Mouse (Mus musculus): ENCODE measurements at regions not wholly inside any gene's neighbourhood (a gene's known extent, or its start where the extent isn't known, plus 50 kb on each side); places are given as distances from the start of the nearest gene placed in this dataset.
"Not testable (repeated sequence)": the region's sequence is repeated elsewhere in the genome, so short reads cannot be mapped to it uniquely, and the experiment has no call there.

GRCm38 (mm10) chr12:69485652-69486651 lies 96.9 kb downstream of the Vcpkmt start:
- peak; percentile 56 for DNase-seq (ENCODE audit: extremely low spot score)

- DNase-seq (ENCODE audit: extremely low spot score), result no peak
Observed at GRCm38 (mm10) chr12:69481420-69481819, 101.4 kb downstream of the Vcpkmt start.

GRCm38 (mm10) chr12:69476631-69477091 lies 104.4 kb upstream of the Gm9887 start:
- DNase-seq (ENCODE audit: extremely low spot score), result peak; percentile 49

DNA sequence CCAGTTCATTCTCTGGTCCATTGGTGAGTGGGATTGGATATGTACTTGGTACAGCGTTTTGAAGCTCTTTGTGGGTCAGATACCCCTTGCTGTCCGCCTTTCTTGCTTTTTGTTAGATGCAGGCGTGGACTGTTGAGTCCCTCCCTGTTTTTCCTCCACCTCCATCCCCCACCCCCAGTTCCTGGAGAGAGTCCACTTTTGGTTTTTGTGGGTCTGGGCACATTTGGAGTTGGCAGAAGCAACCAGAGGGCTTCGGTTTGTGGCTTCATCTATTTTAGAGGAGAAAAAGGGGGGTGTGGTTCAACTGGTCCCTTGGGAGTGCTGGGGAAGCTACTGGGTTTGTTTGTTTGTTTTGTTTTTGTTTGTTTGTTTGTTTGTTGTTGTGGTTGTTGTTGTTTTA lies 103.9 kb upstream of the Gm9887 start:
- DNase-seq (ENCODE audit: extremely low spot score), result no peak

DNA sequence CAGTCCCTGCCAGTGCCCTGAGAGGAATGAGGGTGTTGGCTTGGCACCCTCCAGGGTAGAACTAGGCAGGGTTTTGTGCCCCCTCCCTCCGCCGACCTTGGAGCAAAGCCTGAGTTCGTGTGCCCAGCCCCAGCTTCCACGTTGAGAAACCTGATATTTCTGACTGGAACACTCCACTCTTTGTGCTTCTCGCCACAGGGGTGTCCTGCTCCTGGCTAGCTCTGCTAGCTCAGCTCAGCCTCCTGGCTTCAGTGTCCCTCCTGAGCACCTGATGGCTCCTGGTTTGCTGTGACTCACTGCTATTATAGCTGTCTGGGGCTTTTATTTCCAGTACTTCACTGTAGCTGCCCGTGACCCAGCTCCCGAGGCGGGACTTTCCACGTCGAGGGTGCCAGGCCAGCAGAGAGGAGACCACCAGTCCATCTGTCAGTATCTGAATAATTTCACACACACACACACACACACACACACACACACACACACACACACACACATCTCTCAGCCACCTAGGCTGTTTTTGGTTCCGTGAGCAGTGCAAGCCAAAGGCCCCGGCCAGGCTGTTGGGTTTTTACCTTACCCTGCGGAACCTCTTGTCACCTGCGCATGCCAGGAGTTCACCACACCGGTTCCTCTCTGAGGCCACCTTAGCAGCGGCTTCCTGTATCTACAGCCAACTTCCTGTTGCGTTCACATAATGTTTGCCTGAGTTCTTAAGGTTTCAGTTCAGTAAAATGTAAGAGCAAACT lies 102.8 kb upstream of the Gm9887 start:
- no peak for DNase-seq (ENCODE audit: extremely low spot score)

GRCm38 (mm10) chr12:69474141-69474915 lies 102.1 kb upstream of the Gm9887 start:
- no peak for DNase-seq (ENCODE audit: extremely low spot score)

DNA sequence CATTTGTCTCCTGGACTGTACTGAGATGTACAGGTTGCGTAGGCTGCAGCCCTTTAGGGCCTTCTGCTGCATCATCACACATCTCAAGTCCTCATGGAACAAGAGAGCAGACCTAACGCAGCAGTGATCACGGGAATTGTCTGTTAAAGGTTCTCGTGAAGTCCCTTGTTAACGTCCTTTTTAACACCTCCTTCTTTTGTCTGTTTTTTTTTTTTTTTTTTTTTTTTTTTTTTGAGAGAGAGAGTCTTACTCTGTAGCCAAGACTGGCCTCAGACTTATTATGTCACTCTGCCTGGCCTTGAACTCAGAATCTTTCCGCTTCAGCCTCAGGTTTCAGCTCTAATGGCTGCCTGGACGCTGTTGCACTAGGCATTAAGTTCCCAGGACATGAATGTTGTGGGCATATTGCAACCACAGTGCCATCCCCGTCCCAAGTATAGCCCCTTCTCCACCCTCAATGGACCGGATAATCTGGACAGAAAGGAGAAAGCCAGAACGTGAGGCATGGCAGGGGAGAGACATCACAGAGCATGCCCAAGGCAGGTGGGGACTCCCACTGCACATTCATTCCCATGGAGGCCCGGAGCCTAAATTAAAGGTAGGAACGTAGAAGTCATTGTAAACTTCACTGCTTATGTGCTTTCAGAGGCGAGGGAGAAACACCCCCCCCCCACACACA lies 101.3 kb upstream of the Gm9887 start:
- DNase-seq (ENCODE audit: extremely low spot score), result no peak

GRCm38 (mm10) chr12:69472912-69473311 lies 100.7 kb upstream of the Gm9887 start:
- no peak for DNase-seq (ENCODE audit: extremely low spot score)

- DNase-seq (ENCODE audit: extremely low spot score), result no peak
Observed at GRCm38 (mm10) chr12:69471876-69472275, 99.6 kb upstream of the Gm9887 start.

DNA sequence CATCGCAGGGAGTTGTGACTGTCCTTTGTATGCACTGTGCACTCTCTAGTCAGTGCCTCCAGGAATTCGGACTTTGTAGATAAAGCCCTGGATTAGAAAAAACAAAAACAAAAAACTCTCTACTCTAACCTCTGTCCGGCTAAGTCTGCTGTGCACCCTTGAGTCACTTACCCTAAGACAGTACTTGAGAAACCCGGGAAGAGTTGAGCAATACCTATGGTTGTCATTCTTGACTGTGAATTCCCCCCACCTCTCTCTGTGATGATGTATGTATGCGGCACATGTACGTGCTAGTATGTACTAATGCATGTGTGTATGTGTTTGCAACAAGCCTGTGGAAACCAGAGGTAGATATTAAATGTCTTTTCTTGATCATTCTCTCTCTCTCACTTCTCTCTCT lies 96.7 kb upstream of the Gm9887 start:
- DNase-seq (ENCODE audit: extremely low spot score), result no peak

GRCm38 (mm10) chr12:69467363-69467762 lies 95.1 kb upstream of the Gm9887 start:
- DNase-seq (ENCODE audit: extremely low spot score), result no peak

DNA sequence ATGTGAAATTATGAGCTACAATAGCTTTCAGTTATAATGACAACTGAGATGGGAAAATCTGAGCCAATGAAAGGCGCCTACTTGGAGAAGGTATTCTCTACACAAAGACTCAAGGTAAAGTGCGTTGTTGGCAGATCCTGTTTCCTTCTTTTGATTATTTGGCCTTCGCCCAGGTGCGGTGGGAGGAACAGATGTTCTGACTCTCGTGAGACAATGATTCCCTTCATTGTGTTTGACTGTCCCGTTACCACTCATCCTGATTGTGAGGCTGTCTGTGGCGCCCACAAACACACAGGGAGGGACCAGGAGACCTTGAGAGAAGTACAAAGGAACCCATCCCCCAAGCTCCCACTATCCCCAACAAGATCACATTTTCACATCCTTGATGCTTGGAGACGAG lies 92.6 kb upstream of the Gm9887 start:
- DNase-seq (ENCODE audit: extremely low spot score), result no peak

GRCm38 (mm10) chr12:69463327-69463726 lies 91.1 kb upstream of the Gm9887 start:
- not testable (repeated sequence) for DNase-seq (ENCODE audit: extremely low spot score)

GRCm38 (mm10) chr12:69461888-69462840 lies 89.9 kb upstream of the Gm9887 start:
- peak; percentile 71 for DNase-seq (ENCODE audit: extremely low spot score)

DNA sequence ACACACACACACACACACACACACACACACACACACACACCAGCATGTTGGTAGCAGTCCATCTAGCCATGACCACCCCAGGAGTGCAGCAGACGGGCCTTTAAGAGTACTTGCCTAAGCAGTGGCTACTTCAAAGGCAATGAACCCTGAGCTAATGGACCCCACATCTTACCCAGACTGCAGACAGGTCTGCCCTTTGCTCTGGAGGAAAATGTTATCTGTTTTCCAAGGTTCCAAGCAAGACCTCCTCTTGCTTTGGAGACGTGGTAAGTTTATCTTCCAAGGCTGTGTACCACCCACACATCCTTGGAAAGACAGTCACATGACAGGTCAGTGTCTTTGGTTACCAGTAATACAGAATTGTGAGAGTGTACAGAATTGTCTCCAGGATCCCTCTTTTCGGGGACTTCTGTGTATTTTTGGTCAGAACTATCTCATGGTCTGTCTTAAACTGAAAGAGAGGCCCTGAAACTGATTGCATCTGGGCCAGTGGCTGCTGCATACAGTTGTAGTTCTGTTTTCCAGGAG lies 88.4 kb upstream of the Gm9887 start:
- DNase-seq (ENCODE audit: extremely low spot score), result no peak

DNA sequence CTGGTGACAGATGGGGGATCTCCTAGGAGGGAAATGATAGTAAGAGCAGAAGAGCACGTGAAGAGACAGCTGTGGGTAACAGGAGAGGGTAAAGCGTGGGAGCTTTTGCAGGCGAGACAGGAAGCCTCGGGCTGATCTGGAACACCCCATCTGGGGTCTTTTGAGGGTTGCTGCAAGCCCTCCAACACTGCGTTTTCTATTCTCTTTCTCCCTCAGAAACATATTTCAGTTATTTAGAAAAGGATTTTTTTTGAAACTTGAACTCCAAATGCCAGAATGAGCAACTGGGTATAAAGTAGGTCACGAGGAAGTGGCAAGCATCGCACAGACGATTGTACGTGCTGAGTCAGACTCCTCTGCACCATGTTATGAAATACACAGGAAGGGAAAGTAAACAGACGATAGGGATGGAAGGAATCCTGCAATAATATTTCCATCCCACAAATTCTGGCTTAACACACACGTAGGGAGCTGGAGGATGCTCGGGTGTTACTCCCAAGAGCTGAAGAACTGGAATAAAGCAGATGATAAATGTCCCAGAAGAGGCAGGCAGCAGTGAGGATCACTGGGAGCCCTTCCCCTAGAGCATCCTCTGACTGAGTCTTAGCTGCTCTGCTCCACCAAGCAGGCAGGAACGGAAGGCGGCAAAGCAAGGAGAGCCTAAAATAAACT lies 86.0 kb upstream of the Gm9887 start:
- no peak for DNase-seq (ENCODE audit: extremely low spot score)

DNA sequence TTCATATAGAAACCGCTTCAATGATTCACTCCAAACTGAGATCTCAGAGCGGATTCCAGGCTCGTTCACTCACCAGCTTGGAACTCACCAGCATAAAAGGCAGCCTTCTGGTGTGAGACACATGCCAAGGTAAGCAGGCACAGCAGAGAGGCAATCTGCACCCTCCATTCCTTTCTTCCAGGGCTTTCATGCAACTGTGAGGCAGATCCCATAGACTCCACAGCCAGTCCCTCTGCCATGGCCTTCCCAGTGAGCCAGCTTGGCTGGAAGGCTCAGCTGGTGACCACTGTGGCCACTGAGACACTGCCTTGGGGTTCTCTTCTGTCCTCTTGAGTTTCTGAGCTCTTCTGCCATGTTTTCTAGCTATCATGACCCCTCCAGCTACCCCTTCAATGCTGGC lies 84.5 kb upstream of the Gm9887 start:
- no peak for DNase-seq (ENCODE audit: extremely low spot score)

GRCm38 (mm10) chr12:69456116-69456515 lies 83.9 kb upstream of the Gm9887 start:
- no peak for DNase-seq (ENCODE audit: extremely low spot score)

DNA sequence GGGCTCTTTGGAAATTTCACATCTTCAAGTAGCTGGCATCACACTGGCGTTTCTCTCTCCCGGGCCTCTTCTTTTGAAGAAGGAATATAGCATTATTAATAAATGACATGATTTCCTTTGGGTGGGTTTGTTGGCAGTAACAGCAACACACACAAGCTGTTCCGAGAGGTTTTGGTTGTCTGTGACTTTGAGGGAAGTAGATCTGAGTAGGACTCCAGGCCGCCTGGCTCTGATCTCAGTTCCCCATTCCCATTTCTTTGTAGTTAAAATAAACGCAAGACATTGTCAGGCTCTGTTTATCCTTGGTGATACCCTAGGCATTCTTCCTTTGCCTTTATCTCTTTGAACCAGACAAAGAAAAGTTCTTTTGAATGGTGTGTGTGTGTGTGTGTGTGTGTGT lies 83.3 kb upstream of the Gm9887 start:
- DNase-seq (ENCODE audit: extremely low spot score), result no peak
